Mouse (Mus musculus): ENCODE results near the gene Mak. TPM values are rescaled to one million over a fixed set of nuclear protein-coding genes. Genes with fewer than 3 reads are reported as not detected.

Mak gene
- total and polyA plus RNA-seq, 2 experiments from 2014 or later: 0.05 TPM; not detected in 1

- H3K27me3 ChIP-seq (ENCODE audit: control insufficient read depth, insufficient read depth, low read length): no peaks in the 10 kb centered on the region
- no peaks in the 10 kb centered on the region for H3K9me3 ChIP-seq (replicated peaks; ENCODE audit: control insufficient read depth, low read length)
- no peak overlapping the region for H3K4me2 ChIP-seq (ENCODE audit: low read depth, low read length)
- no peak overlapping the region for H3K27ac ChIP-seq (ENCODE audit: low read depth)
- no peak overlapping the region for H3K4me3 ChIP-seq (ENCODE audit: low read depth, low read length)
- H3K36me3 ChIP-seq (replicated peaks; ENCODE audit: control insufficient read depth, insufficient read depth, low read length): no peaks in the 10 kb centered on the region
- no peak overlapping the region for H3K9ac ChIP-seq (replicated peaks; ENCODE audit: low read depth, low read length)
- ATAC-seq (ENCODE audit: insufficient read depth, low read depth): no peak
- no peak for DNase-seq (ENCODE audit: low spot score)
- no peaks in the 10 kb centered on the region for H3K4me1 ChIP-seq (ENCODE audit: control insufficient read depth, insufficient read depth)
- TF ChIP-seq CTCF (IDR thresholded peaks at IDR 0.05; ENCODE audit: low read depth) (no peak), EP300 (IDR thresholded peaks at IDR 0.05; ENCODE audit: low read depth) (no peak)
- 86% methylated on average over 5 of the region's 5 CpGs for WGBS
Measured at GRCm38 (mm10) chr13:40986081-40986480, 93.4 kb downstream of the Mak start.

GRCm38 (mm10) chr13:40982759-40983158 lies 96.7 kb downstream of the Mak start:
- WGBS: 75% methylated on average over 1 of the region's 1 CpGs
- no peak for ATAC-seq (ENCODE audit: insufficient read depth, low read depth)

DNA sequence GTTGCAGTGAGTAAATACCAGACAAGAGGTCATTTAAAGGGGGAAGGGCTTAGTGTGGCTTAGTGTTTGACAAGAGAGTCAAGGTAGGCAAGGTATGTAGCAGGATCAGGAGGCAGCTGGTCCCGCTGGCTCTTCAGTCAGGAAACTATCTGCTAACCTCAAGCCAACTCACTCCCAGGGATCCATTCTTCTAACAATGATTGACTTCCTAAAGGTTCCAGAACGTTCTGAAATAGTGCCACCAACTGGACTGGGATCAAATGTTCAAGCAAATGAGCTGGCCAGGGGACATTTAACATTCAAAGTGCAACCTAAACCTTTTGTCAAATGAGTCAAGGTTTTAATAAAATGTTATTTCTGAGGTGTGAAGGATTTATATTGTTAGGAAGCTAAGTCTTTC lies 100.2 kb downstream of the Mak start:
- no peak overlapping the region for H3K9ac ChIP-seq (replicated peaks; ENCODE audit: low read depth, low read length)
- H3K4me1 ChIP-seq (ENCODE audit: control insufficient read depth, insufficient read depth): no peaks in the 10 kb centered on the region
- H3K36me3 ChIP-seq (replicated peaks; ENCODE audit: control insufficient read depth, insufficient read depth, low read length): no peaks in the 10 kb centered on the region
- H3K4me3 ChIP-seq (ENCODE audit: low read depth, low read length): no peak overlapping the region
- ATAC-seq (ENCODE audit: insufficient read depth, low read depth) (no peak), DNase-seq (ENCODE audit: low spot score) (peak; percentile 38)
- H3K27me3 ChIP-seq (ENCODE audit: control insufficient read depth, insufficient read depth, low read length): no peaks in the 10 kb centered on the region
- no peaks in the 10 kb centered on the region for H3K9me3 ChIP-seq (replicated peaks; ENCODE audit: control insufficient read depth, low read length)
- TF ChIP-seq EP300 (IDR thresholded peaks at IDR 0.05; ENCODE audit: low read depth) (no peak), CTCF (IDR thresholded peaks at IDR 0.05; ENCODE audit: low read depth) (peak; percentile 36)
- H3K27ac ChIP-seq (ENCODE audit: low read depth): peak overlapping the region; percentile 80
- no peak overlapping the region for H3K4me2 ChIP-seq (ENCODE audit: low read depth, low read length)
- WGBS: 34% methylated on average over 2 of the region's 2 CpGs

More at GRCm38 (mm10) chr13:40982759-40983158, 96.7 kb downstream of the Mak start:
- H3K9me3 ChIP-seq (replicated peaks; ENCODE audit: control insufficient read depth, low read length): no peaks in the 10 kb centered on the region
- H3K4me3 ChIP-seq (ENCODE audit: low read depth, low read length): no peak overlapping the region
- no peaks in the 10 kb centered on the region for H3K4me1 ChIP-seq (ENCODE audit: control insufficient read depth, insufficient read depth)
- no peak overlapping the region for H3K4me2 ChIP-seq (ENCODE audit: low read depth, low read length)
- no peak for TF ChIP-seq CTCF (IDR thresholded peaks at IDR 0.05; ENCODE audit: low read depth)
- TF ChIP-seq EP300 (IDR thresholded peaks at IDR 0.05; ENCODE audit: low read depth): no peak
- no peaks in the 10 kb centered on the region for H3K36me3 ChIP-seq (replicated peaks; ENCODE audit: control insufficient read depth, insufficient read depth, low read length)
- no peak overlapping the region for H3K27ac ChIP-seq (ENCODE audit: low read depth)
- H3K9ac ChIP-seq (replicated peaks; ENCODE audit: low read depth, low read length): no peak overlapping the region
- H3K27me3 ChIP-seq (ENCODE audit: control insufficient read depth, insufficient read depth, low read length): no peaks in the 10 kb centered on the region
- no peak for DNase-seq (ENCODE audit: low spot score)

DNA sequence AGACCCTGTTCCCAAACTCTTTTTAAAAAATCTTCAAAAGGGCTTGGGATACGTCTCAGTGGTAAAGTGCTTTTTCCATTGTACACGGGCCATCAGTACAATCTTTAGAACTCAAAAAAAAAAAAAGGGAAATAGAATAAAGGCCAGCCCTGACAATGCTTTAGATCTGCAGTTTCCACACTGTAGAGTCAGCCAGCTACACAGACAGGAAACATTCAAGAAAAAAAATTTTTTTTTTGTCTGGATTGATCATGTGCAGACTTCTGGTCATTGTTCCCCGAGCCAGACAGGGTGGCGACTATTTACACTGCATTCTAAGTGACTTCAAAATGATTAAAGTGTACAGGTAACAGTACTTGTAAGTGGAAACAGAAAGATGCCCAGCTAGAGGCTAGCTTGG lies 100.9 kb downstream of the Mak start:
- ATAC-seq (ENCODE audit: insufficient read depth, low read depth): peak; percentile 75
- WGBS: 50% methylated on average over 4 of the region's 4 CpGs
- peak; percentile 44 for DNase-seq (ENCODE audit: low spot score)
- no peaks in the 10 kb centered on the region for H3K36me3 ChIP-seq (replicated peaks; ENCODE audit: control insufficient read depth, insufficient read depth, low read length)
- no peaks in the 10 kb centered on the region for H3K9me3 ChIP-seq (replicated peaks; ENCODE audit: control insufficient read depth, low read length)
- no peak overlapping the region for H3K4me3 ChIP-seq (ENCODE audit: low read depth, low read length)
- H3K27ac ChIP-seq (ENCODE audit: low read depth): peak overlapping the region; percentile 80
- no peak overlapping the region for H3K4me2 ChIP-seq (ENCODE audit: low read depth, low read length)
- no peaks in the 10 kb centered on the region for H3K4me1 ChIP-seq (ENCODE audit: control insufficient read depth, insufficient read depth)
- H3K9ac ChIP-seq (replicated peaks; ENCODE audit: low read depth, low read length): no peak overlapping the region
- no peaks in the 10 kb centered on the region for H3K27me3 ChIP-seq (ENCODE audit: control insufficient read depth, insufficient read depth, low read length)
- TF ChIP-seq CTCF (IDR thresholded peaks at IDR 0.05; ENCODE audit: low read depth) (no peak), EP300 (IDR thresholded peaks at IDR 0.05; ENCODE audit: low read depth) (no peak)

DNA sequence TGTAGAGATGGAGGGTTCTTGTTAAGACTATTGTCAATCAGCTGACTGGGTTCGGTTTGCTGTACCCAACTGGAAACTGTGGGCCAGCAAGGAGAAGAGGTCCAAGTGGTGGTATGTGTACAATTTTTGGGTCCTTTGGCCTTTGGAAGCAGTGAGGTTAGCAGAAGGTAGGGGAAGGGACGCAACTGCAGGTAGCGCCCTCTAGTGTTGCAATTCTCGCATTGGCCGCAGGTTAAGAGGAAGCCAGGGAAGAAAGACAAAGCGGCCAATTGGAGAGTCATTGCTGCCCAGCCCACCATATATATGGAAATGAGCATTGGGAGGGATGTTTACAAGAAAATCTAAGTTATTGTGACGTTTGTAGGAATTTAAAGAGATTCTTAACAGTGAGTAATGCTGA lies 101.9 kb downstream of the Mak start:
- Histone ChIP-seq H3K27me3 (ENCODE audit: control insufficient read depth, insufficient read depth, low read length) (no peaks in the 10 kb centered on the region), H3K9ac (replicated peaks; ENCODE audit: low read depth, low read length) (no peak overlapping the region), H3K27ac (ENCODE audit: low read depth) (no peak overlapping the region), H3K4me1 (ENCODE audit: control insufficient read depth, insufficient read depth) (no peaks in the 10 kb centered on the region), H3K36me3 (replicated peaks; ENCODE audit: control insufficient read depth, insufficient read depth, low read length) (no peaks in the 10 kb centered on the region), H3K4me3 (ENCODE audit: low read depth, low read length) (no peak overlapping the region), H3K9me3 (replicated peaks; ENCODE audit: control insufficient read depth, low read length) (no peaks in the 10 kb centered on the region), H3K4me2 (ENCODE audit: low read depth, low read length) (no peak overlapping the region)
- TF ChIP-seq EP300 (IDR thresholded peaks at IDR 0.05; ENCODE audit: low read depth) (no peak), CTCF (IDR thresholded peaks at IDR 0.05; ENCODE audit: low read depth) (peak; percentile 80)
- 22% methylated on average over 7 of the region's 7 CpGs for WGBS
- ATAC-seq (ENCODE audit: insufficient read depth, low read depth) (peak; percentile 49; the same call in 1 of the 2 replicates), DNase-seq (ENCODE audit: low spot score) (peak; percentile 43)

Other genes with a start within 250 kb of the Mak start
- gene Gcnt2, start 220.0 kb downstream of the Mak start, total RNA-seq (2014; rRNA removed; ENCODE audit: low replicate concordance): 12.9 and 15.5 TPM in 2 replicates
- gene Gcnt2, start 220.0 kb downstream of the Mak start, polyA plus RNA-seq (2015; fragmentation: Nextera tagmentation; extraction: Ambion mirVana): 2.8 and 3.1 TPM in 2 replicates
- gene Pak1ip1, start 78.7 kb downstream of the Mak start, total RNA-seq (2014; rRNA removed; ENCODE audit: low replicate concordance): 38.2 and 43.5 TPM in 2 replicates
- 43.1 and 48.0 TPM in 2 replicates for gene Pak1ip1, start 78.7 kb downstream of the Mak start, polyA plus RNA-seq (2015; fragmentation: Nextera tagmentation; extraction: Ambion mirVana)
- 116 and 142 TPM in 2 replicates for gene Tmem14c, start 63.4 kb downstream of the Mak start, total RNA-seq (2014; rRNA removed; ENCODE audit: low replicate concordance)
- gene Tmem14c, start 63.4 kb downstream of the Mak start, polyA plus RNA-seq (2015; fragmentation: Nextera tagmentation; extraction: Ambion mirVana): 282 and 290 TPM in 2 replicates
- gene Gcm2, start 31.3 kb upstream of the Mak start, total RNA-seq (2014; rRNA removed; ENCODE audit: low replicate concordance): not detected in 2 replicates
- not detected in 2 replicates for gene Gcm2, start 31.3 kb upstream of the Mak start, polyA plus RNA-seq (2015; fragmentation: Nextera tagmentation; extraction: Ambion mirVana)
- not detected in 2 replicates for gene Sycp2l, start 34.6 kb upstream of the Mak start, total RNA-seq (2014; rRNA removed; ENCODE audit: low replicate concordance)
- not detected in 2 replicates for gene Sycp2l, start 34.6 kb upstream of the Mak start, polyA plus RNA-seq (2015; fragmentation: Nextera tagmentation; extraction: Ambion mirVana)
- 0.35 TPM in 1 of 2 replicates, not detected in the other for gene Elovl2, start 140.7 kb upstream of the Mak start, total RNA-seq (2014; rRNA removed; ENCODE audit: low replicate concordance)
- 0.22 and 0.23 TPM in 2 replicates for gene Elovl2, start 140.7 kb upstream of the Mak start, polyA plus RNA-seq (2015; fragmentation: Nextera tagmentation; extraction: Ambion mirVana)
- 14.6 and 15.5 TPM in 2 replicates for gene Smim13, start 170.1 kb upstream of the Mak start, total RNA-seq (2014; rRNA removed; ENCODE audit: low replicate concordance)
- 7.9 TPM in 2 replicates for gene Smim13, start 170.1 kb upstream of the Mak start, polyA plus RNA-seq (2015; fragmentation: Nextera tagmentation; extraction: Ambion mirVana)
- not detected in 2 replicates for gene Gm17364, start 194.3 kb upstream of the Mak start, total RNA-seq (2014; rRNA removed; ENCODE audit: low replicate concordance)
- gene Gm17364, start 194.3 kb upstream of the Mak start, polyA plus RNA-seq (2015; fragmentation: Nextera tagmentation; extraction: Ambion mirVana): not detected in 2 replicates

Data from heart, postnatal 0 days (tissue).